Mouse (Mus musculus) embryonic facial prominence, embryonic 12.5 days (tissue): Measurements from ENCODE around the gene Ano7. TPM values are rescaled to one million over a fixed set of nuclear protein-coding genes. Genes with fewer than 3 reads are reported as not detected.
A peak's percentile ranks its signal among the peaks of the same experiment; 100 is the strongest.
"Not testable (repeated sequence)": the region's sequence is repeated elsewhere in the genome, so short reads cannot be mapped to it uniquely, and the experiment has no call there.

Experiments
- ATAC-seq: fragments of 200-750 bp; cut with Nextera tagmentation; 2 replicates; pipeline ENCODE4 v1.8.0; 2017; ENCODE audit not compliant: insufficient number of reproducible peaks, insufficient read depth, low FRiP score, low TSS enrichment
- H3K27ac ChIP-seq: fragments of 300-500 bp; sonication (generic); 2 replicates; pipeline ENCODE4 v1.5.1; 2016; ENCODE audit warnings: mild to moderate bottlenecking
- H3K27me3 ChIP-seq: fragments of 300-500 bp; sonication (generic); 2 replicates; pipeline ENCODE4 v1.6.1; 2016; ENCODE audit warnings: mild to moderate bottlenecking, moderate library complexity
- H3K36me3 ChIP-seq: fragments of 300-500 bp; sonication (generic); 2 replicates; pipeline ENCODE4 v1.6.1; 2016; ENCODE audit warnings: mild to moderate bottlenecking
- H3K4me1 ChIP-seq: fragments of 300-500 bp; sonication (generic); 2 replicates; pipeline ENCODE4 v1.6.1; 2016
- H3K4me2 ChIP-seq: fragments of 300-500 bp; sonication (generic); replicated peaks from 2 replicates; pipeline ENCODE4 v1.6.1; 2016; ENCODE audit warnings: mild to moderate bottlenecking, moderate library complexity
- H3K4me3 ChIP-seq: fragments of 300-500 bp; sonication (generic); 2 replicates; pipeline ENCODE4 v1.5.1; 2016; ENCODE audit warnings: mild to moderate bottlenecking
- H3K9ac ChIP-seq: fragments of 300-500 bp; sonication (generic); 2 replicates; pipeline ENCODE4 v1.6.1; 2016; ENCODE audit warnings: mild to moderate bottlenecking, moderate library complexity
- H3K9me3 ChIP-seq: fragments of 300-500 bp; sonication (generic); 2 replicates; pipeline ENCODE4 v1.6.1; 2016; ENCODE audit warnings: mild to moderate bottlenecking, moderate library complexity
- WGBS: fragments of 180-500 bp; shearing (Covaris S2); methylation state at CpG from one replicate; pipeline ENCODE4 v1.1.7; 2016; 5-methylcytosine and 5-hydroxymethylcytosine counted together
- polyA plus RNA-seq: library from polyadenylated mRNA; unstranded; fragments of >200 nt; fragmentation: Nextera tagmentation; extraction: Ambion mirVana; gene quantifications from 2 replicates; pipeline ENCODE4 v1.2.1, GENCODE M21; 2016

Ano7 gene
- polyA plus RNA-seq, 1 experiment from 2014 or later: 0.29 TPM

- WGBS: 76% methylated on average over 5 of the region's 5 CpGs
- H3K4me1 ChIP-seq: no peaks in the 10 kb centered on the region
- no peak overlapping the region for H3K4me3 ChIP-seq
- H3K36me3 ChIP-seq: no peaks in the 10 kb centered on the region
- no peak overlapping the region for H3K27ac ChIP-seq
- H3K9ac ChIP-seq: no peak overlapping the region
- no peaks in the 10 kb centered on the region for H3K27me3 ChIP-seq
- H3K9me3 ChIP-seq: no peaks in the 10 kb centered on the region
- H3K4me2 ChIP-seq: no peak overlapping the region
- no peak for ATAC-seq
Observed at GRCm38 (mm10) chr1:93379117-93379516, 5.4 kb downstream of the Ano7 start.

- Histone ChIP-seq H3K4me3 (no peak overlapping the region), H3K4me2 (no peak overlapping the region), H3K27me3 (no peaks in the 10 kb centered on the region), H3K36me3 (no peaks in the 10 kb centered on the region), H3K4me1 (no peaks in the 10 kb centered on the region), H3K9ac (no peak overlapping the region), H3K9me3 (no peaks in the 10 kb centered on the region), H3K27ac (no peak overlapping the region)
- 77% methylated on average over 2 of the region's 2 CpGs for WGBS
- ATAC-seq: no peak
Observed at GRCm38 (mm10) chr1:93387198-93387597, 13.5 kb downstream of the Ano7 start.

GRCm38 (mm10) chr1:93388906-93389305 lies 15.2 kb downstream of the Ano7 start:
- Histone ChIP-seq H3K9me3 (no peaks in the 10 kb centered on the region), H3K4me1 (no peaks in the 10 kb centered on the region), H3K36me3 (no peaks in the 10 kb centered on the region), H3K4me2 (no peak overlapping the region), H3K4me3 (no peak overlapping the region), H3K27me3 (no peaks in the 10 kb centered on the region), H3K27ac (no peak overlapping the region), H3K9ac (no peak overlapping the region)
- no peak for ATAC-seq
- WGBS: 56% methylated on average over 2 of the region's 2 CpGs

- Histone ChIP-seq H3K9me3 (no peaks in the 10 kb centered on the region), H3K27me3 (peaks cover 5% of the 10 kb centered on the region; the same call in 1 of the 2 replicates), H3K4me2 (peak overlapping the region; percentile 54), H3K4me1 (no peaks in the 10 kb centered on the region), H3K9ac (peak overlapping the region; percentile 31; the same call in 1 of the 2 replicates), H3K36me3 (peaks cover 6% of the 10 kb centered on the region; the same call in 1 of the 2 replicates), H3K27ac (no peak overlapping the region), H3K4me3 (peak overlapping the region; percentile 26)
- 19% methylated on average over 38 of the region's 38 CpGs for WGBS
- no peak for ATAC-seq
Observed at GRCm38 (mm10) chr1:93401191-93402052, 27.7 kb downstream of the Ano7 start.

GRCm38 (mm10) chr1:93403403-93403802 lies 29.7 kb downstream of the Ano7 start:
- Histone ChIP-seq H3K4me2 (no peak overlapping the region), H3K4me1 (no peaks in the 10 kb centered on the region), H3K9me3 (no peaks in the 10 kb centered on the region), H3K9ac (no peak overlapping the region), H3K36me3 (peaks cover 26% of the 10 kb centered on the region), H3K4me3 (no peak overlapping the region), H3K27ac (no peak overlapping the region), H3K27me3 (peaks cover 5% of the 10 kb centered on the region; the same call in 1 of the 2 replicates)
- 82% methylated on average over 4 of the region's 4 CpGs for WGBS
- no peak for ATAC-seq

GRCm38 (mm10) chr1:93432087-93432486 lies 58.4 kb downstream of the Ano7 start:
- Histone ChIP-seq H3K9me3 (no peaks in the 10 kb centered on the region), H3K9ac (no peak overlapping the region), H3K4me3 (no peak overlapping the region), H3K27me3 (no peaks in the 10 kb centered on the region), H3K27ac (no peak overlapping the region), H3K4me1 (no peaks in the 10 kb centered on the region), H3K36me3 (peaks cover 70% of the 10 kb centered on the region), H3K4me2 (no peak overlapping the region)
- ATAC-seq: no peak
- WGBS: 89% methylated on average over 6 of the region's 6 CpGs

GRCm38 (mm10) chr1:93439321-93439720 lies 65.6 kb downstream of the Ano7 start:
- H3K9me3 ChIP-seq: no peaks in the 10 kb centered on the region
- no peak overlapping the region for H3K27ac ChIP-seq
- H3K4me3 ChIP-seq: no peak overlapping the region
- H3K36me3 ChIP-seq: peaks cover 56% of the 10 kb centered on the region
- H3K4me2 ChIP-seq: no peak overlapping the region
- no peak overlapping the region for H3K9ac ChIP-seq
- ATAC-seq: no peak
- WGBS: 87% methylated on average over 1 of the region's 1 CpGs
- H3K4me1 ChIP-seq: peaks cover 13% of the 10 kb centered on the region
- H3K27me3 ChIP-seq: no peaks in the 10 kb centered on the region

- 5% methylated on average over 18 of the region's 18 CpGs for WGBS
Observed at GRCm38 (mm10) chr1:93444405-93445110, 70.8 kb downstream of the Ano7 start.

GRCm38 (mm10) chr1:93445111-93445821 lies 71.5 kb downstream of the Ano7 start:
- Histone ChIP-seq H3K27ac (peak overlapping the region; percentile 87), H3K9ac (peak overlapping the region; percentile 85), H3K36me3 (peaks cover 16% of the 10 kb centered on the region), H3K27me3 (no peaks in the 10 kb centered on the region), H3K4me3 (peak overlapping the region; percentile 91), H3K4me2 (peak overlapping the region; percentile 56), H3K9me3 (no peaks in the 10 kb centered on the region), H3K4me1 (peaks cover 19% of the 10 kb centered on the region)
- WGBS: under 1% methylated on average over 84 of the region's 84 CpGs
- ATAC-seq: peak; percentile 90

More at GRCm38 (mm10) chr1:93444405-93445110, 70.8 kb downstream of the Ano7 start:
- Histone ChIP-seq H3K4me3 (peak overlapping the region; percentile 91), H3K36me3 (peaks cover 18% of the 10 kb centered on the region), H3K27me3 (no peaks in the 10 kb centered on the region), H3K9ac (peak overlapping the region; percentile 85), H3K4me2 (peak overlapping the region; percentile 56), H3K27ac (peak overlapping the region; percentile 87), H3K4me1 (peaks cover 19% of the 10 kb centered on the region), H3K9me3 (no peaks in the 10 kb centered on the region)
- ATAC-seq: peak; percentile 68; the same call in 1 of the 2 replicates

GRCm38 (mm10) chr1:93445822-93446162 lies 72.1 kb downstream of the Ano7 start:
- H3K27ac ChIP-seq: peak overlapping the region; percentile 87
- no peak for ATAC-seq

GRCm38 (mm10) chr1:93450118-93450517 lies 76.4 kb downstream of the Ano7 start:
- H3K4me2 ChIP-seq, H3K4me3 ChIP-seq, ATAC-seq, H3K4me1 ChIP-seq, H3K9me3 ChIP-seq, H3K27ac ChIP-seq, H3K27me3 ChIP-seq, H3K9ac ChIP-seq, H3K36me3 ChIP-seq: not testable (repeated sequence)
- 82% methylated on average over 5 of the region's 5 CpGs for WGBS

More at GRCm38 (mm10) chr1:93445822-93446162, 72.1 kb downstream of the Ano7 start:
- Histone ChIP-seq H3K27me3 (no peaks in the 10 kb centered on the region), H3K36me3 (peaks cover 10% of the 10 kb centered on the region; the same call in 1 of the 2 replicates), H3K9me3 (no peaks in the 10 kb centered on the region), H3K4me2 (peak overlapping the region; percentile 56), H3K4me3 (peak overlapping the region; percentile 91), H3K4me1 (peaks cover 19% of the 10 kb centered on the region), H3K9ac (peak overlapping the region; percentile 85)
- 13% methylated on average over 3 of the region's 3 CpGs for WGBS
